Mouse (Mus musculus): ENCODE measurements around the gene Krtap4-8.
"Not testable (repeated sequence)": the region's sequence is repeated elsewhere in the genome, so short reads cannot be mapped to it uniquely, and the experiment has no call there.

Gene Krtap4-8

GRCm38 (mm10) chr11:99780604-99781003 is at the start of gene Krtap4-8:
TSS of gene Krtap4-8 (minus strand) at chr11:99780704.
- no peak for DNase-seq

GRCm38 (mm10) chr11:99815566-99815965 is 35.1 kb upstream of the Krtap4-8 start, which contains the start of gene Gm11564:
TSS of gene Gm11564 (minus strand) at chr11:99815666.
- not testable (repeated sequence) for DNase-seq

DNA sequence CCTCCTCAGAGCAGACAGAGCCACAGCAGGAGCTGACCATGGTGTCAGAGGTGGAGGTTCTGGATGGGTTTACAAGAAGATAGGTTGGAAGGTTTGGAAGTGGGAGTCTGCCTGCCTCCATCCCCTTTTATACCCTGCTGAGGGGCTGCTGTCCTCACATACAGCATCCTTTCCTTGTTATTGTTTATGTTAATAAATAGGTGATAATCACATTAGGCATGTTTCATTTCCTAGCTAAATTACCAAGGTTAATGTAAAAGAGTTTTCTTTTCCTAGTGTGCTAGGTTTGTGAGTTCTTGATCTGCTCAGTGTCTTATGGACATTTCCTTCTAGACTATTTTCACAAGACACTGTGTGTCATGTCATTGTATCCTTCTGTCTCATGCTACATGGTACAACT is 29.3 kb upstream of the Krtap4-8 start, which contains the start of gene Krtap4-13:
Gene Krtap4-13, minus strand, starts transcription at position 101 of the 400 bp plus-strand sequence.
- not testable (repeated sequence) for DNase-seq

- DNase-seq, result not testable (repeated sequence)
Observed at GRCm38 (mm10) chr11:99804346-99804745, 23.8 kb upstream of the Krtap4-8 start, which contains the start of gene Gm11554. TSS of gene Gm11554 (minus strand) at chr11:99804446.

DNA sequence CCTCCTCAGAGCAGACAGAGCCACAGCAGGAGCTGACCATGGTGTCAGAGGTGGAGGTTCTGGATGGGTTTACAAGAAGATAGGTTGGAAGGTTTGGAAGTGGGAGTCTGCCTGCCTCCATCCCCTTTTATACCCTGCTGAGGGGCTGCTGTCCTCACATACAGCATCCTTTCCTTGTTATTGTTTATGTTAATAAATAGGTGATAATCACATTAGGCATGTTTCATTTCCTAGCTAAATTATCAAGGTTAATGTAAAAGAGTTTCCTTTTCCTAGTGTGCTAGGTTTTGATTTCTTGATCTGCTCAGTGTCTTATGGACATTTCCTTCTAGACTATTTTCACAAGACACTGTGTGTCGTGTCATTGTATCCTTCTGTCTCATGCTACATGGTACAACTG is 18.3 kb upstream of the Krtap4-8 start, which contains the start of gene Gm11569:
Gene Gm11569, minus strand, starts transcription at position 101 of the 400 bp plus-strand sequence.
- DNase-seq, result not testable (repeated sequence)

DNA sequence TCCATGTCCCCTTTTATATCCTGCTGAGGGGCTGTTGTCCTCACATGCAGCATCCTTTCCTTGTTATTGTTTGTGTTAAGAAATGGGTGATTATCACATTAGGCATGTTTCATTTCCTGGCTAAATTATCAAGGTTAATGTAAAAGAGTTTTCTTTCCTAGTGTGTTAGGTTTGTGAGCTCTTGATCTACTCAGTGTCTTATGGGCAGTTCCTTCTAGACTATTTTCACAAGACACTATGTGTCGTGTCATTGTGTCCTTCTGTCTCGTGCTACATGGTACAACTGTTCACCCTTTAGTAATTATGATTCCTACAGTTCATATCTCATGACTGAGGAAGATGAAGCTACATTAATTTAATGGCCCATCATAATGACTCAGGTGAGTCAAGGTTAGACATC is 12.9 kb upstream of the Krtap4-8 start, which contains the start of gene Gm11596:
Gene Gm11596, minus strand, starts transcription at position 101 of the 400 bp plus-strand sequence.
- no peak for DNase-seq

DNA sequence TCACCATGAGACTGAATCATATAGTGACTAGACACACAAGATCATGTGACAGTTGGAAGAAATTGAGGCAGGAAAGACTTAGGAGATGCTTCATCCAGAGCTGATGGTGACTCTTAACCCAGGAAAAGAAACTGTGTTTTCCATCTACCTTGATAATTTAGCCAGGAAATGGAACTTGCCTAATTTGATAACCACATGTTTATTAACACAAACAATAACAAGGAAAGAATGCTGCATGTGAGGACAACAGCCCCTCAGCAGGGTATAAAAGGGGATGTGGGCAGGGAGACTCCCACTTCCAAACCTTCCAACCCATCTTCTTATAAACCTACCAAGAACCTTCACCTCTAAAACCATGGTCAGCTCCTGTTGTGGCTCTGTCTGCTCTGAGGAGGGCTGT is 4.4 kb upstream of the Krtap4-8 start, which contains the start of gene Krtap4-9:
Gene Krtap4-9, plus strand, starts transcription at position 301 of the 400 bp plus-strand sequence.
- DNase-seq, result not testable (repeated sequence)

DNA sequence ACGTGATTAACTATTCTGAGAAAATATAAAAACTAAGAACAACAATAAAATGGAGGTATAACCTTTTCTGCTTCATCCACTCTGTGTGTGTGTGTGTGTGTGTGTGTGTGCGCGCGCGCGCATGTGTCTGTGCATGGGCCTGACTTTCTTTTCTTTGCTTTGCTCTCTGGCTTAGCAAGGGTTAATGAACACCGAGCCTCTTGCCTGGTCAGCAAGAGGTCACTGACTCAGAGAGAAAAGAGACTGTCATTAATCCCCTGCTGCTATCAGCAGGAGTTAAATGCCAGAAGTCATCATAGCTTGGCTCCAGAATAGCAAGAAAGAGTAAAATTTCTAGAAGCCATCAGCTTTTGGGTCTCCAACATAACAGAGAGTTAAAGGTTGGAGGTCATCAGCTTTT is 2.1 kb downstream of the Krtap4-8 start:
- DNase-seq, result no peak

DNA sequence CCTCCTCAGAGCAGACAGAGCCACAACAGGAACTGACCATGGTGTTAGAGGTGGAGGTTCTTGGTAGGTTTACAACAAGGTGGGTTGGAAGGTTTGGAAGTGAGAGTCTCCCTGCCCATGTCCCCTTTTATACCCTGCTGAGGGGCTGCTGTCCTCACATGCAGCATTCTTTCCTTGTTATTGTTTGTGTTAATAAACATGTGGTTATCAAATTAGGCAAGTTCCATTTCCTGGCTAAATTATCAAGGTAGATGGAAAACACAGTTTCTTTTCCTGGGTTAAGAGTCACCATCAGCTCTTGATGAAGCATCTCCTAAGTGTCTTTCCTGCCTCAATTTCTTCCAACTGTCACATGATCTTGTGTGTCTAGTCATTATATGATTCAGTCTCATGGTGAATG is 7.7 kb downstream of the Krtap4-8 start, which contains the start of gene Gm11595:
Gene Gm11595, minus strand, starts transcription at position 101 of the 400 bp plus-strand sequence.
- DNase-seq, result not testable (repeated sequence)

- DNase-seq, result no peak
Observed at GRCm38 (mm10) chr11:99768410-99768809, 12.1 kb downstream of the Krtap4-8 start.

DNA sequence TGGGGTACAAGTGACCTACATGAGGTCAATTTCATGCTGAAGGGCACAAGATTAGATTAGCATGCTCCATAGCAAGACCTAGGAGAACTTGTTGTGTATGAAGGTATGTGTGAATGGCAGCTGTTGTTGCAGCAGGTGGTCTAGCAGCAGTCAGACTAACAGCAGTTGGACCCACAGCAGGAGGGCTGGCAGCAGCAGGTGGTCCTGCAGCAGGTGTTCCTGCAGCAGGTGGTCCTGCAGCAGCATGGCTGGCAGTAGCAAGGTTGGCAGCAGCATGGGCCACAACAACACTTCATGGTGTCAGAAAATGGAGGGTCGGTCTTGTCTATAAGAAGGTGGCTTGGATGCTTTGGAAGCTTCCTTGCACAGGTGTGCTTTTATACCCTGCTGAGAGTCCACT is 21.6 kb downstream of the Krtap4-8 start:
- DNase-seq, result no peak

- peak; percentile 37 for DNase-seq
Observed at GRCm38 (mm10) chr11:99743985-99744384, 36.5 kb downstream of the Krtap4-8 start.

GRCm38 (mm10) chr11:99734190-99734589 is 46.3 kb downstream of the Krtap4-8 start, which contains the start of gene Gm14180:
TSS of gene Gm14180 (minus strand) at chr11:99734290.
- DNase-seq, result no peak
